Mouse (Mus musculus): ENCODE data around the gene Lrit2. TPM values are rescaled to one million over a fixed set of nuclear protein-coding genes. Genes with fewer than 3 reads are reported as not detected.

The Lrit2 gene
- polyA plus RNA-seq, 1 experiment from 2014 or later: not detected

GRCm38 (mm10) chr14:37119233-37119632 is 51.5 kb downstream of the Lrit2 start:
- ATAC-seq (no peak), DNase-seq (ENCODE audit: low spot score) (no peak)
- no peak overlapping the region for H3K9ac ChIP-seq (replicated peaks; ENCODE audit: low read depth)
- H3K27me3 ChIP-seq (replicated peaks; ENCODE audit: insufficient read depth, low read length): no peaks in the 10 kb centered on the region
- no peaks in the 10 kb centered on the region for H3K9me3 ChIP-seq (ENCODE audit: low read length)
- 95% methylated on average over 4 of the region's 4 CpGs for WGBS
- peaks cover 8% of the 10 kb centered on the region; the same call in 1 of the 2 replicates for H3K36me3 ChIP-seq (ENCODE audit: insufficient read depth, low read length)
- H3K27ac ChIP-seq (ENCODE audit: low read length): no peak overlapping the region
- H3K4me1 ChIP-seq (ENCODE audit: insufficient read depth, low read depth, low read length): no peaks in the 10 kb centered on the region
- no peak for TF ChIP-seq EP300 (IDR thresholded peaks at IDR 0.05)
- H3K4me2 ChIP-seq (replicated peaks; ENCODE audit: low read depth, low read length): no peak overlapping the region
- no peak overlapping the region for H3K4me3 ChIP-seq (ENCODE audit: low read depth, low read length)

Other genes with a start within 250 kb of the Lrit2 start
- gene Ccser2, start 99.2 kb upstream of the Lrit2 start, polyA plus RNA-seq (2015; fragmentation: Nextera tagmentation; extraction: Ambion mirVana): 48.0 and 56.3 TPM in 2 replicates
- not detected in 2 replicates for gene Rgr, start 19.0 kb upstream of the Lrit2 start, polyA plus RNA-seq (2015; fragmentation: Nextera tagmentation; extraction: Ambion mirVana)
- gene Lrit1, start 13.1 kb upstream of the Lrit2 start, polyA plus RNA-seq (2015; fragmentation: Nextera tagmentation; extraction: Ambion mirVana): not detected in 2 replicates
- 0.05 and 0.08 TPM in 2 replicates for gene Cdhr1, start 30.4 kb downstream of the Lrit2 start, polyA plus RNA-seq (2015; fragmentation: Nextera tagmentation; extraction: Ambion mirVana)
- 0.27 and 0.31 TPM in 2 replicates for gene 2610528A11Rik, start 46.1 kb downstream of the Lrit2 start, polyA plus RNA-seq (2015; fragmentation: Nextera tagmentation; extraction: Ambion mirVana)
- gene Ghitm, start 67.3 kb downstream of the Lrit2 start, polyA plus RNA-seq (2015; fragmentation: Nextera tagmentation; extraction: Ambion mirVana): 159 and 175 TPM in 2 replicates